Mouse (Mus musculus) heart, embryonic 12.5 days (tissue): ENCODE measurements around the gene Hpn. TPM values are rescaled to one million over a fixed set of nuclear protein-coding genes. Genes with fewer than 3 reads are reported as not detected.

ENCODE experiments used
- ATAC-seq: fragments of 200-750 bp; cut with Nextera tagmentation; 2 replicates; pipeline ENCODE4 v1.8.0; 2017; ENCODE audit warnings: moderate TSS enrichment, moderate library complexity; ENCODE audit not compliant: insufficient number of reproducible peaks, low FRiP score
- H3K27ac ChIP-seq: fragments of 300-500 bp; sonication (generic); 2 replicates; pipeline ENCODE4 v1.5.1; 2016; ENCODE audit warnings: mild to moderate bottlenecking, moderate library complexity; ENCODE audit not compliant: poor library complexity, severe bottlenecking
- H3K27me3 ChIP-seq: fragments of 300-500 bp; sonication (generic); replicated peaks from 2 replicates; pipeline ENCODE4 v1.6.1; 2016; ENCODE audit warnings: mild to moderate bottlenecking, moderate library complexity
- H3K36me3 ChIP-seq: fragments of 300-500 bp; sonication (generic); 2 replicates; pipeline ENCODE4 v1.6.1; 2016; ENCODE audit warnings: mild to moderate bottlenecking, moderate library complexity
- H3K4me1 ChIP-seq: fragments of 300-500 bp; sonication (generic); replicated peaks from 2 replicates; pipeline ENCODE4 v1.6.1; 2016; ENCODE audit warnings: mild to moderate bottlenecking
- H3K4me2 ChIP-seq: fragments of 300-500 bp; sonication (generic); 2 replicates; pipeline ENCODE4 v1.6.1; 2016; ENCODE audit warnings: mild to moderate bottlenecking, moderate library complexity
- H3K4me3 ChIP-seq: fragments of 300-500 bp; sonication (generic); 2 replicates; pipeline ENCODE4 v1.5.1; 2016; ENCODE audit warnings: mild to moderate bottlenecking
- H3K9ac ChIP-seq: fragments of 300-500 bp; sonication (generic); 2 replicates; pipeline ENCODE4 v1.6.1; 2016; ENCODE audit warnings: mild to moderate bottlenecking, moderate library complexity
- H3K9me3 ChIP-seq: fragments of 300-500 bp; sonication (generic); replicated peaks from 2 replicates; pipeline ENCODE4 v1.6.1; 2016; ENCODE audit warnings: mild to moderate bottlenecking, moderate library complexity
- WGBS: fragments of 180-500 bp; shearing (Covaris S2); methylation state at CpG from one replicate; pipeline ENCODE4 v1.1.7; 2016; 5-methylcytosine and 5-hydroxymethylcytosine counted together
- polyA plus RNA-seq: library from polyadenylated mRNA; unstranded; fragments of >200 nt; fragmentation: Nextera tagmentation; extraction: Ambion mirVana; gene quantifications from 2 replicates; pipeline ENCODE4 v1.2.1, GENCODE M21; 2016

Gene Hpn
- polyA plus RNA-seq = 1.9 and 2.0 TPM in 2 replicates

DNA sequence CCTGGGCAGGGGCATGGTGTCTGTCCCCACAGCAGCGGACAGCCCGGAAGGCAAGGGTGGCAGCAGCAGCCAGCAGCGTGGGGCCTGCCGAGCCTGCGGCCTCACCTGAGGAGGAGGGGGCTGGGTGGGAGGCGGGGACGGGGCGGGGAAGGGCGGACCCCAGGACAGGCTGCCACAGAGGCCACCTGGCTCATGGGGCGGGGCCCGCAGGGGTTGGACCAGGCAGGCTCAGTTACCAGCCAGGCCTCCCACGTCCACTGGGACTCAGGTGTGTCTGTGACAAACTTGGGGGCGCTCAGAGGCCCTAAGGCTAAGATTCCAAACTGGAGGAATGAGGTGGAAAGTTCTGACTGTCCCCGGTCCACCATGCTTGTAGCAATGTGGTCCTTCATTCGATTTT, at the start of gene Hpn:
Gene Hpn (minus strand): TSS at position 109 of the 400 bp plus-strand sequence.
- Histone ChIP-seq H3K9me3 (no peaks in the 10 kb centered on the region), H3K4me3 (no peak within 1 kb of the TSS), H3K4me2 (peak within 1 kb of the TSS; percentile 44), H3K27me3 (0 out of 2 replicates have a peak, but pooled peaks cover 6% of the 10 kb centered on the region), H3K36me3 (no peaks in the 10 kb centered on the region), H3K4me1 (peaks cover 39% of the 10 kb centered on the region), H3K27ac (peak within 1 kb of the TSS; percentile 74), H3K9ac (peak within 1 kb of the TSS; percentile 48; the same call in 1 of the 2 replicates)
- 16% methylated on average over 15 of the region's 15 CpGs for WGBS
- ATAC-seq = peak; percentile 27

- Histone ChIP-seq H3K9ac (no peak overlapping the region), H3K9me3 (no peaks in the 10 kb centered on the region), H3K4me3 (no peak overlapping the region), H3K4me1 (peaks cover 8% of the 10 kb centered on the region; the same call in 1 of the 2 replicates), H3K27me3 (no peaks in the 10 kb centered on the region), H3K4me2 (no peak overlapping the region), H3K27ac (no peak overlapping the region), H3K36me3 (no peaks in the 10 kb centered on the region)
- 66% methylated on average over 1 of the region's 1 CpGs for WGBS
- no peak for ATAC-seq
Measured at GRCm38 (mm10) chr7:31164748-31165147, 49.7 kb upstream of the Hpn start.

DNA sequence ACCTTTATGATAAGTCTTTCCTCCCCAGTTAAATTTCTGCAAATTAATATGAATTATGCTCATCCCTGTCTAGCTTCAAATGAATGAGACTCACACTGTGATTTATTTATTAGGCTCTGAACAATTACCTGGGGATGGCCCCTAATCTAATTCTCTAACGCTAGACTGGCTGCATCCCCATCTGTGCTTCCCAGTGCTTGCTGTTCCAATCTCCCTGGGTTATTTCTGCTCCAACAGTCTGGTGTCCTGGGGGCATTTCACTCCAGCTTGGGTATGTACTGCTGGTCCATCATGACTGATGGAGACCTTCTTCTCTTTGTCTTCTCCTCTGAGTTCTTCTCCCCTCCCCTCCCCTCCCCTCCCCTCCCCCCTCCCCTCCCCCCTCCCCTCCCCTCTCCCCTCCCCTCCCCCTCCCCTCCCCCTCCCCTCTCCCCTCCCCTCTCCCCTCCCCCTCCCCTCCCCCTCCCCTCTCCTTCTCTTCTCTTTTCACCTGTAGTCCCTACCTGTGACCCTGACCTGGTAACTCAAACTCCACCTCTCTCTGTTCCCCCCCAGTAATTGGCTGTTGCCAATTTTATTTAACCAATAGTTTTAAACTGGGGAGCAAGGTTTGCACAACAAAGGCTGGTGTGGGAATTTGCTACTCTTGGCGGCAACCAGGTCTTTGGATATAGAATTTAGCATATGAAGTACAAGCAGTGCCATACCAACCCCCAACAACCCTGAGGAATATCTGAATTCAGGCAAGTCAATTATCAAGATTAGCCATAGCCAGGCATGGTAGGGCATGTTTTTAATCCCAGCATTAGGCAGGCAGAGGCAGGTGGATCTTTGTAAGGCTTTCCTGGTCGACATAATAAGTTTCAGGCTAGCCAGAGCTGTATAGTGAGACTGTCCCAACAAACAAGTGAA, 48.8 kb upstream of the Hpn start:
- no peak overlapping the region for H3K4me3 ChIP-seq
- ATAC-seq = no peak
- H3K9ac ChIP-seq = no peak overlapping the region
- H3K36me3 ChIP-seq = no peaks in the 10 kb centered on the region
- H3K4me2 ChIP-seq = no peak overlapping the region
- WGBS = 59% methylated on average over 3 of the region's 3 CpGs
- H3K9me3 ChIP-seq = no peaks in the 10 kb centered on the region
- H3K27me3 ChIP-seq = no peaks in the 10 kb centered on the region
- no peak overlapping the region for H3K27ac ChIP-seq
- peaks cover 8% of the 10 kb centered on the region; the same call in 1 of the 2 replicates for H3K4me1 ChIP-seq

DNA sequence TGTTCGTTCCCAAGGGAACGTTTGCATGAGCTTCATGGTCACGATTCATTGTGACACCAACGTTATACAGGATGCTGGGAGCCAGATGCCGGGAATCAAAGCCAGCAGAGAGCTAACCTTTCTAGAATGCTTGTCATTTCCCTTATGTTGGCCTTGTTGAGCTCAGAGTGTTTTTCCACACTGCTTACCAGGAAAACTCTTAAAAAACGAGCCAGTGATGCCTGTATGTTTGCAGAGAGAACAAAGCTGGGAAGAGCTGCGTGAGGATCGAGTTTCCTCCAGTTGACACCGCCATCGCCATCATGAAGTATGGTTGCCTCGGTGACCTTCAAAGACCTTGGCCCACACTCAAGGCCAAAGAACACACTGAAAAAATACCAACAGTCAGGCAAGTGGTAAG, 47.2 kb upstream of the Hpn start:
- no peak for ATAC-seq
- WGBS = 65% methylated on average over 11 of the region's 11 CpGs
- Histone ChIP-seq H3K27ac (no peak overlapping the region), H3K4me3 (no peak overlapping the region), H3K9ac (no peak overlapping the region), H3K36me3 (no peaks in the 10 kb centered on the region), H3K27me3 (no peaks in the 10 kb centered on the region), H3K9me3 (no peaks in the 10 kb centered on the region), H3K4me1 (peaks cover 8% of the 10 kb centered on the region; the same call in 1 of the 2 replicates), H3K4me2 (no peak overlapping the region)

DNA sequence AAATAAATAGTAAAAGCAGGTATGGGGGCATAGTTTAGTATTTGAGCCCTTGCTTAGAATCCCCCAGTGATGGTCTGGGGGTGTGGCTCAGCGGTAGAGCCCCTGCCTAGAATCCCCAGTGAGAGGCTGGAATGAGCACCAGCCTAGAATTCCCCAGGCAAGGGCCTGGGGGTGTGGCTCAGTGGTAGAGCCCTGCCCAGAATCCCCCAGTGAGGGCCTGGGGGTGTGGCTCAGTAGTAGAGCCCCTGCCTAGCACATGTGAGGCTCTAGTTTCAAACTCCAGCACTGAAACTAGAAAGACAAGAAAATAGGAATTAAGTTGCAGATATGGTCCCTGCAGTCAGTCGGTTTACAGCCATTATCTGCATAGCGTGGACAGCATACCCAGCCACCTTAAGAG, 46.7 kb upstream of the Hpn start:
- ATAC-seq = no peak
- H3K27me3 ChIP-seq = no peaks in the 10 kb centered on the region
- no peaks in the 10 kb centered on the region for H3K9me3 ChIP-seq
- no peak overlapping the region for H3K4me3 ChIP-seq
- H3K4me2 ChIP-seq = no peak overlapping the region
- H3K4me1 ChIP-seq = peaks cover 8% of the 10 kb centered on the region; the same call in 1 of the 2 replicates
- H3K36me3 ChIP-seq = no peaks in the 10 kb centered on the region
- 48% methylated on average over 3 of the region's 3 CpGs for WGBS
- no peak overlapping the region for H3K27ac ChIP-seq
- H3K9ac ChIP-seq = no peak overlapping the region

DNA sequence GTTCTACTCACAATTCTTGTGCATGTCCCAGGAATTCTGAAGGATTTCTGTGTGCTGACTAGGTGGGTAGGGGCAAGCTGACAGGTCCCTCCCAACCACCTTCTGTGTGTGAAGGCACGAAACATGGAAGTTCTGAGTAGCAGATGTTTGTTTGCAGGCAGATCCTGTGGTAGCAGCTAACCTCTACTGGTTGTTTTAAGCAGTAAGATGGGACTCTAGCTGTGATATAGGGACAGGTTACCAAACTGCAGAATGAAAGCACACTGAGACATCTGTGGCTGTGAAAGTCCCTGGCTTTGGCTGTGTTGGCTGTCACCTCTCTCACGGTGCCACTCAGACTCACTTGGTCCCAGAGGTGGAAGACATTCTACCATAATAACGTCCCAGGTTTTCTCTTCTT, 46.2 kb upstream of the Hpn start:
- H3K4me3 ChIP-seq = no peak overlapping the region
- H3K36me3 ChIP-seq = no peaks in the 10 kb centered on the region
- no peak overlapping the region for H3K9ac ChIP-seq
- no peak for ATAC-seq
- H3K27me3 ChIP-seq = no peaks in the 10 kb centered on the region
- H3K27ac ChIP-seq = no peak overlapping the region
- no peaks in the 10 kb centered on the region for H3K9me3 ChIP-seq
- WGBS = 76% methylated on average over 3 of the region's 3 CpGs
- H3K4me2 ChIP-seq = no peak overlapping the region
- H3K4me1 ChIP-seq = peaks cover 10% of the 10 kb centered on the region

- ATAC-seq = no peak
- Histone ChIP-seq H3K9ac (no peak overlapping the region), H3K36me3 (no peaks in the 10 kb centered on the region), H3K4me1 (peaks cover 15% of the 10 kb centered on the region), H3K4me2 (no peak overlapping the region), H3K27me3 (no peaks in the 10 kb centered on the region), H3K27ac (no peak overlapping the region), H3K4me3 (no peak overlapping the region), H3K9me3 (no peaks in the 10 kb centered on the region)
- WGBS = 52% methylated on average over 5 of the region's 5 CpGs
Measured at GRCm38 (mm10) chr7:31160763-31161162, 45.7 kb upstream of the Hpn start.

DNA sequence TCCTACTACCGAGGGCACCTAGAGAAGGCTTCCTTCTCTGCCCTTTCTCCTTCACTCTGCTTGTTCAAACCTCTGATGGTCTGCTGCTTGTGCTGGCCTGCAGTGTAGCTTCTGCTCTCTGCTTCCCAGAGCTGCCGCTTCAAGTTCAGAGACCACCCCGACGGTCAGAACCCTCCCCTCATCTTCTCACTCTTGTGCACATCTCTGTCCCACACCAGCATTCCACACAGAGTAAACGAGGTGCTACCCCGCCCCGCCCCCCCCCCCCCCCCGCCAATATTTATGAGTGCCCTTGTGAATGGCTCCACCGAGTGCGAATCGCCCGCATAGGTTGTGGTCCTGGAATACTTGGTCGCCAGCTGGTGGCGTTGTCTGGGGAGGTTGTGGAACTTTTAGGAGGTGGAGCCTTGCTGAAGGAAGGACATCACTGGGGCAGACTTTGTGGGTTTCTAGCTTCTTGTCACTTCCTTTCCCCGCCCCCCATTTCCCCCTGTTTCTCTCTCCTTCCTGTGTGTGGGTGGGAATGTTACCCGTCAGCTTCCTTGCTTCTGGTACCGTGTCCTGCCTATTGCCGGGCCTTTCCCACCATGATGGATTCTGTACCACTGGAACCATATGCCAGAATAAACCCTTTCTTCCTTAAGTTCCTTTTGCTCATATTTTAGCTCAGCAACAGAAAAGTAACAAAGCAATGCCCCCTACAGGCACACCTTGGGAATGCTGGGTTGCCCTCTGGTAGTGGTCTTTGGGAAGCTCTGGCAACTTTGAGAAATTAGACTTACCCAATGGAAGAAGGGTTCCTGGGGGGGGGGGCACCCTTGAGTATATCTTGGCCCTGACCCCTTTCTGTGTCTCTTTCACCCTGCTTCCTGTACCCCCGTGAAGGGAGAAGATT, 41.2 kb upstream of the Hpn start:
- peak overlapping the region; percentile 29; the same call in 1 of the 2 replicates for H3K4me2 ChIP-seq

DNA sequence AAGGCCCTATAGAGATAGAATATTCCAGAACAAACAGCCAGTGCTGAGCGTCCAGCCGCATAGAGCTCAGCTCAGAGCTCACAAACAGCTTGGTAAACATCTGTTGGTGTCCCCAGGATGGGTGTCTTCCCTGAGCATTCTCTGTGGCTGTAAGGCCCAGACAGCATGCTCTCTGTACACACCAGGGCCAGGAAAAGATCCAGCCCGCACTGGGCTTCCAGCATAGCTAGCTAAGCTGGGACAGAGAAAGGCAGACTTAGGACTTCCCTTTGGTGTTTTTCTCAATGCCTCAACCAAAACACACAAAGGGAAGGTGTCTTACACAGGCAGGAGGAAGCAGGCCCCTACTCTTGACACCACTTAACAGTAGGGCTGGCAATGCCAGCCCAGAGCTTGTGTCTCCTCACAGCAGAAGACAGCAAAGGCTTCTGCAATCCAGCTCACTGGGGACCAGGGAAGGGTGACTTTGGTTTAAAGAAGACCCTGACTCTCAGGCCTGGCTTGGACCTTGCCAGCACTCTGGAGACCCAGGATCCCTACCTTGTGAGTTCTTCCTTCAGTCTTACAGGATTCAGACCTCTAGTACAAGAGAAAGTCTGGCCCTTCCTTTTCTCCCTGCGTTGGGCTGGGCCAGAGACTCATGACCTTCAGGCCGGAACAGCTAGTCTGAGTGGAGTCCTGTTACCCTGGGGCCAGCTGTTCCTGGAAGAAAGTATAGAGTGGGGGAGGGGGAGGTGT, 40.4 kb upstream of the Hpn start, which contains the start of gene Gramd1a:
Gene Gramd1a (minus strand): TSS at position 601 of the 738 bp plus-strand sequence.
- WGBS = 57% methylated on average over 5 of the region's 5 CpGs
- Histone ChIP-seq H3K9ac (0 out of 2 replicates have a peak within 1 kb of the TSS, but pooled peaks have one; percentile 42), H3K4me1 (peaks cover 30% of the 10 kb centered on the region), H3K9me3 (no peaks in the 10 kb centered on the region), H3K36me3 (no peaks in the 10 kb centered on the region), H3K27ac (peak within 1 kb of the TSS; percentile 10; the same call in 1 of the 2 replicates), H3K4me3 (no peak within 1 kb of the TSS), H3K4me2 (peak within 1 kb of the TSS; percentile 29; the same call in 1 of the 2 replicates), H3K27me3 (no peaks in the 10 kb centered on the region)
- ATAC-seq = no peak

More for the DNA sequence above, 41.2 kb upstream of the Hpn start:
- Histone ChIP-seq H3K27ac (0 out of 2 replicates have a peak overlapping the region, but pooled peaks have one; percentile 10), H3K4me3 (no peak overlapping the region), H3K9me3 (no peaks in the 10 kb centered on the region), H3K9ac (0 out of 2 replicates have a peak overlapping the region, but pooled peaks have one; percentile 42), H3K36me3 (no peaks in the 10 kb centered on the region), H3K27me3 (no peaks in the 10 kb centered on the region), H3K4me1 (peaks cover 34% of the 10 kb centered on the region)
- 32% methylated on average over 19 of the region's 19 CpGs for WGBS
- no peak for ATAC-seq

- H3K9me3 ChIP-seq = no peaks in the 10 kb centered on the region
- 88% methylated on average over 6 of the region's 6 CpGs for WGBS
- no peak overlapping the region for H3K4me2 ChIP-seq
- no peak overlapping the region for H3K9ac ChIP-seq
- H3K4me3 ChIP-seq = no peak overlapping the region
- no peaks in the 10 kb centered on the region for H3K36me3 ChIP-seq
- H3K4me1 ChIP-seq = peaks cover 42% of the 10 kb centered on the region
- H3K27me3 ChIP-seq = no peaks in the 10 kb centered on the region
- no peak for ATAC-seq
- no peak overlapping the region for H3K27ac ChIP-seq
Measured at GRCm38 (mm10) chr7:31153536-31154320, 38.6 kb upstream of the Hpn start.
